Mouse (Mus musculus) megakaryocyte-erythroid progenitor cell, adult 5-6 weeks (primary cell): Measurements from ENCODE around the gene Cdkal1. TPM values are rescaled to one million over a fixed set of nuclear protein-coding genes. Genes with fewer than 3 reads are reported as not detected.

Source experiments
- ATAC-seq: replicated peaks from 2 replicates; pipeline ENCODE4 v1.8.0; 2016; ENCODE audit warnings: mild to moderate bottlenecking, inconsistent platforms; ENCODE audit not compliant: severe bottlenecking, poor library complexity, low FRiP score, low TSS enrichment
- total RNA-seq, 2 experiments: library from RNA; stranded (forward) in 1 of 2; stranded (reverse) in 1 of 2; fragments of 200-1000, 215-1000 nt in 1 of 2; fragments of >200 nt in 1 of 2; fragmentation: Nextera tagmentation in 1 of 2; gene quantifications; 2 replicates each; pipeline ENCODE4 v1.2.3; 2014 to 2017

Cdkal1 gene
- total RNA-seq, 2 experiments from 2014 or later = 18.8 to 21.4 TPM

GRCm38 (mm10) chr13:29351023-29351684 is 504.3 kb downstream of the Cdkal1 start:
- ATAC-seq = no peak

GRCm38 (mm10) chr13:29350004-29350403 is 505.5 kb downstream of the Cdkal1 start:
- ATAC-seq = no peak

GRCm38 (mm10) chr13:29349386-29349961 is 506.0 kb downstream of the Cdkal1 start:
- no peak for ATAC-seq

GRCm38 (mm10) chr13:29348331-29348730 is 507.1 kb downstream of the Cdkal1 start:
- no peak for ATAC-seq

- ATAC-seq = no peak
Observed at GRCm38 (mm10) chr13:29332640-29333412, 522.6 kb downstream of the Cdkal1 start.

GRCm38 (mm10) chr13:29325946-29326345 is 529.5 kb downstream of the Cdkal1 start:
- no peak for ATAC-seq

- ATAC-seq = no peak
Observed at GRCm38 (mm10) chr13:29320421-29320820, 535.1 kb downstream of the Cdkal1 start.

GRCm38 (mm10) chr13:29317703-29318102 is 537.8 kb downstream of the Cdkal1 start:
- no peak for ATAC-seq

- no peak for ATAC-seq
Observed at GRCm38 (mm10) chr13:29316271-29316670, 539.2 kb downstream of the Cdkal1 start.

- ATAC-seq = no peak
Observed at GRCm38 (mm10) chr13:29312026-29312425, 543.4 kb downstream of the Cdkal1 start.

- ATAC-seq = no peak
Observed at GRCm38 (mm10) chr13:29307420-29307819, 548.1 kb downstream of the Cdkal1 start.

GRCm38 (mm10) chr13:29292608-29293240 is 562.8 kb downstream of the Cdkal1 start:
- no peak for ATAC-seq

GRCm38 (mm10) chr13:29290569-29290968 is 564.9 kb downstream of the Cdkal1 start:
- ATAC-seq = no peak

GRCm38 (mm10) chr13:29285058-29285457 is 570.4 kb downstream of the Cdkal1 start:
- ATAC-seq = no peak

- ATAC-seq = no peak
Observed at GRCm38 (mm10) chr13:29281556-29281955, 573.9 kb downstream of the Cdkal1 start.

GRCm38 (mm10) chr13:29278156-29278555 is 577.3 kb downstream of the Cdkal1 start:
- ATAC-seq = no peak

- ATAC-seq = no peak
Observed at GRCm38 (mm10) chr13:29274296-29274695, 581.2 kb downstream of the Cdkal1 start.

GRCm38 (mm10) chr13:29273693-29274221 is 581.7 kb downstream of the Cdkal1 start:
- ATAC-seq = no peak

- ATAC-seq = no peak
Observed at GRCm38 (mm10) chr13:29271451-29271850, 584.0 kb downstream of the Cdkal1 start.
